Mouse (Mus musculus) hindbrain, embryonic 14.5 days (tissue): Measurements from ENCODE around the gene Spag7. TPM values are rescaled to one million over a fixed set of nuclear protein-coding genes. Genes with fewer than 3 reads are reported as not detected.

Experiments used
- ATAC-seq: fragments of 200-750 bp; cut with Nextera tagmentation; 2 replicates; pipeline ENCODE4 v1.8.0; 2017; ENCODE audit warnings: moderate number of reproducible peaks, mild to moderate bottlenecking, moderate TSS enrichment, moderate library complexity; ENCODE audit not compliant: low FRiP score
- DNase-seq: peaks from one replicate; pipeline ENCODE4 v3.0.0-alpha.2; 2015; ENCODE audit warnings: low spot score
- H3K27ac ChIP-seq: fragments of 300-500 bp; sonication (generic); 2 replicates; pipeline ENCODE4 v1.5.1; 2014; ENCODE audit warnings: mild to moderate bottlenecking, moderate library complexity
- H3K27me3 ChIP-seq: fragments of 300-500 bp; sonication (generic); 2 replicates; pipeline ENCODE4 v1.6.1; 2014; ENCODE audit warnings: mild to moderate bottlenecking, low read length, mixed read lengths; ENCODE audit not compliant: control insufficient read depth, insufficient read depth
- H3K36me3 ChIP-seq: fragments of 300-500 bp; sonication (generic); replicated peaks from 2 replicates; pipeline ENCODE4 v1.6.1; 2014; ENCODE audit not compliant: control insufficient read depth, insufficient read depth
- H3K4me1 ChIP-seq: fragments of 300-500 bp; sonication (generic); replicated peaks from 2 replicates; pipeline ENCODE4 v1.6.1; 2014; ENCODE audit warnings: antibody characterized with exemption, low read length, mixed read lengths; ENCODE audit not compliant: control insufficient read depth, insufficient read depth
- H3K4me2 ChIP-seq: fragments of 300-500 bp; sonication (generic); replicated peaks from 2 replicates; pipeline ENCODE4 v1.6.1; 2014; ENCODE audit warnings: mild to moderate bottlenecking, moderate library complexity
- H3K4me3 ChIP-seq: fragments of 300-500 bp; sonication (generic); replicated peaks from 2 replicates; pipeline ENCODE4 v1.5.1; 2014; ENCODE audit warnings: mild to moderate bottlenecking, low read length
- H3K9ac ChIP-seq: fragments of 300-500 bp; sonication (generic); 2 replicates; pipeline ENCODE4 v1.6.1; 2014
- H3K9me3 ChIP-seq: fragments of 300-500 bp; sonication (generic); 2 replicates; pipeline ENCODE4 v1.6.1; 2016; ENCODE audit warnings: low read length; ENCODE audit not compliant: control insufficient read depth
- WGBS: fragments of 180-500 bp; shearing (Covaris S2); extraction: QIAGEN DNeasy Blood & Tissue Kit; methylation state at CpG from one replicate; pipeline ENCODE4 v1.1.7; 2014; 5-methylcytosine and 5-hydroxymethylcytosine counted together
- polyA plus RNA-seq: library from polyadenylated mRNA; unstranded; fragments of >200 nt; fragmentation: Nextera tagmentation; extraction: Ambion mirVana; gene quantifications from 2 replicates; pipeline ENCODE4 v1.2.1, GENCODE M21; 2014

Spag7 gene
- polyA plus RNA-seq, 1 experiment from 2014 or later = 115 TPM

DNA sequence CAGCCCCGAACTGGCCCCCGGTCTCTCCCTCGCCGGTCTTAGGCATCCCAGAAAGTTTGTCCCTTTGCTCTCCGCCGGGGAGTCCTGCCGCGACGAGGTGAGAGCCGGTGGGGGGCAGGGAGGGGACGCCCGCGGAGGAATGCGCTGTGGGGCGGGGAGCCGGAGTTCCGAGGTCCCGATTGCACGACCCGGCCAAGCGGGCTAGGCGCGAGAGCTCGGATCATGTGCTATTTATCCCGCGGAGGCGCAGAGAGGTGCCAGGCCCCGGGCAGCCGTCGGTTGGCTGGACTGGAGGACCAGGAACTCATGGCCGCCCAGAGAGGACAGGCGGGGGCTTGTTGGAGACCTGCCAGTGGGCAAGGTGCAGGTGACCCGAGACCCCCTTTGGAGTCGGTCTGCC, 31.4 kb upstream of the Spag7 start:
- peak overlapping the region; percentile 91 for H3K4me2 ChIP-seq
- peak overlapping the region; percentile 95 for H3K27ac ChIP-seq
- peak; percentile 46; the same call in 1 of the 2 replicates for ATAC-seq

GRCm38 (mm10) chr11:70699722-70700556, 30.7 kb upstream of the Spag7 start, which contains the start of the genes Inca1 and Kif1c:
Gene Inca1 (minus strand): TSS chr11:70700155.
Gene Kif1c (plus strand): TSS chr11:70700548.
- H3K4me2 ChIP-seq = peak within 1 kb of the TSS; percentile 91
- H3K36me3 ChIP-seq = peaks cover 14% of the 10 kb centered on the region
- peak within 1 kb of the TSS; percentile 95 for H3K27ac ChIP-seq
- ATAC-seq (peak; percentile 95), DNase-seq (peak; percentile 94)
- H3K9ac ChIP-seq = peak within 1 kb of the TSS; percentile 95
- no peaks in the 10 kb centered on the region for H3K27me3 ChIP-seq
- H3K9me3 ChIP-seq = no peaks in the 10 kb centered on the region
- WGBS = 1% methylated on average over 69 of the region's 69 CpGs
- H3K4me1 ChIP-seq = peaks cover 21% of the 10 kb centered on the region
- H3K4me3 ChIP-seq = peak within 1 kb of the TSS; percentile 99

More for the DNA sequence above, 31.4 kb upstream of the Spag7 start:
- H3K36me3 ChIP-seq = peaks cover 20% of the 10 kb centered on the region
- no peak for DNase-seq
- peak overlapping the region; percentile 99 for H3K4me3 ChIP-seq
- H3K9ac ChIP-seq = peak overlapping the region; percentile 95
- WGBS = under 1% methylated on average over 33 of the region's 34 CpGs
- H3K9me3 ChIP-seq = no peaks in the 10 kb centered on the region
- no peaks in the 10 kb centered on the region for H3K27me3 ChIP-seq
- peaks cover 21% of the 10 kb centered on the region for H3K4me1 ChIP-seq

DNA sequence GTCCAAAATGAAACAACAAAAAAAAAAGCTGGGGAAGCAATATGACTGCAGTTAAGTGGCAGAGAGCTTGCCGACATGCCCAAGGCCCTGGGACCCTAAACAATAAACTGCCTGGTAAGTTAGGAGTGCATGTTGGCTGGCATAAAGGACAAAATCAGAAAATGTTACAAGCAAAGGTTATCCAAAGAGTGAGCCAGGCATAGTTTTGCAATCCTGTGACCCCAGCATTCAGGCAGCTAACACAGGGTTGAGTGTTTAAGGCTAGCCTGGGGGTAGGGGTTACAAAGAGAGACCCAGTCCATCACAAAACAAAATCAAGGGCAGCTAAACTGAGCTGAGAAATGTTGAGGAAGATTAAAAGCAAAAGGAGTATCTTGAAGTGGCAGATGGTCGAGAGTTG, 29.8 kb upstream of the Spag7 start:
- H3K4me1 ChIP-seq = peaks cover 21% of the 10 kb centered on the region
- WGBS = 79% methylated on average over 2 of the region's 2 CpGs
- no peak overlapping the region for H3K9ac ChIP-seq
- no peaks in the 10 kb centered on the region for H3K27me3 ChIP-seq
- DNase-seq = no peak
- no peak overlapping the region for H3K27ac ChIP-seq
- no peaks in the 10 kb centered on the region for H3K9me3 ChIP-seq
- no peak overlapping the region for H3K4me3 ChIP-seq
- ATAC-seq = no peak
- 0 out of 2 replicates have a peak overlapping the region, but pooled peaks have one; percentile 91 for H3K4me2 ChIP-seq
- peaks cover 6% of the 10 kb centered on the region for H3K36me3 ChIP-seq

DNA sequence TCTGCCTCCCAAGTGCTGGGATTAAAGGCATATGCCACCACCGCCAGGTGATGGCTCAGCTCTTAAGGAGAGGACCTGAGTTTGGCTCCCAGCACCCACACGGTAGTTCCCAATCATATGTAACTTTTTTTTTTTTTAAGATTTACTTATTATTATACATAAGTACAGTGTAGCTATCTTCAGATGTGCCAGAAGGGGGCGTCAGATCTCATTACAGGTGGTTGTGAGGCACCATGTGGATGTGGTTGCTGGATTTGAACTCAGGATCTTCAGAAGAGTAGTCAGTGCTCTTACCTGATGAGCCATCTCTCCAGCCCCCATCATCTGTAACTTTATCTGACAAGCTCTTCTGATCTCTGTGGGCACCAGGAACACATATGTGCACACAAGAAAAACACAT, 28.2 kb upstream of the Spag7 start:
- no peaks in the 10 kb centered on the region for H3K27me3 ChIP-seq
- WGBS = 79% methylated on average over 3 of the region's 3 CpGs

DNA sequence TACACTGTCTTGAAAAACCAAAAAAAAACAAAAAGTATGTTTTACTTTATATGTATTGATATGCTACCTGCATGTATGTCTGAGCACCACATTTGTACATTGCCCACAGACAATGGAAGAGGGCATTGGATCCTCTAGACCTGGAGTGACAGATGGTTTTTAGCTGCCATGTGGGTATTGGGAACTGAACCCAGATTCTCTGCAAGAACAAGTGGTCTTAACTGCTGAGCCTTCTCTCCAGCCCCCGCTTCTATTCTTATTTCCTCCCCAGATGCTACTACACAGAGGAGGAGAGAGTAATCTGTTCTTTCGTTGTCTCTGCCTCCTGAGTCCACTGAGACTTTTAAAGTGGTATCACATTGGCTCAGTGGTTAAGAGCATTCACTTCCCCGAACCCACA, 24.3 kb upstream of the Spag7 start:
- DNase-seq (no peak), ATAC-seq (no peak)
- Histone ChIP-seq H3K9me3 (no peaks in the 10 kb centered on the region), H3K36me3 (no peaks in the 10 kb centered on the region), H3K4me1 (peaks cover 6% of the 10 kb centered on the region), H3K9ac (no peak overlapping the region), H3K4me3 (no peak overlapping the region), H3K27ac (no peak overlapping the region), H3K4me2 (no peak overlapping the region), H3K27me3 (no peaks in the 10 kb centered on the region)
- WGBS = 74% methylated on average over 3 of the region's 3 CpGs

More for the DNA sequence above, 28.2 kb upstream of the Spag7 start:
- H3K4me3 ChIP-seq = no peak overlapping the region
- peaks cover 18% of the 10 kb centered on the region for H3K4me1 ChIP-seq
- no peaks in the 10 kb centered on the region; the same call in 1 of the 2 replicates for H3K36me3 ChIP-seq
- DNase-seq (no peak), ATAC-seq (no peak)
- no peaks in the 10 kb centered on the region for H3K9me3 ChIP-seq
- no peak overlapping the region for H3K9ac ChIP-seq
- no peak overlapping the region for H3K4me2 ChIP-seq
- H3K27ac ChIP-seq = no peak overlapping the region

GRCm38 (mm10) chr11:70689578-70689977, 20.4 kb upstream of the Spag7 start:
- Histone ChIP-seq H3K4me1 (peaks cover 21% of the 10 kb centered on the region), H3K9ac (no peak overlapping the region), H3K27ac (no peak overlapping the region), H3K9me3 (no peaks in the 10 kb centered on the region), H3K4me2 (no peak overlapping the region), H3K36me3 (peaks cover 11% of the 10 kb centered on the region), H3K27me3 (no peaks in the 10 kb centered on the region), H3K4me3 (no peak overlapping the region)
- WGBS = 66% methylated on average over 4 of the region's 4 CpGs
- no peak for DNase-seq
- ATAC-seq = no peak

- WGBS = 12% methylated on average over 8 of the region's 8 CpGs
- Histone ChIP-seq H3K9ac (peak overlapping the region; percentile 84), H3K36me3 (peaks cover 22% of the 10 kb centered on the region), H3K27ac (peak overlapping the region; percentile 85), H3K4me2 (peak overlapping the region; percentile 82), H3K4me3 (peak overlapping the region; percentile 76), H3K27me3 (no peaks in the 10 kb centered on the region), H3K9me3 (no peaks in the 10 kb centered on the region), H3K4me1 (peaks cover 21% of the 10 kb centered on the region)
- DNase-seq = no peak
- no peak for ATAC-seq
These were observed 19.2 kb upstream of the Spag7 start for GRCm38 (mm10) chr11:70688372-70688771.

- Histone ChIP-seq H3K4me1 (peaks cover 22% of the 10 kb centered on the region), H3K4me2 (peak within 1 kb of the TSS; percentile 82), H3K27me3 (no peaks in the 10 kb centered on the region), H3K4me3 (peak within 1 kb of the TSS; percentile 76), H3K9me3 (no peaks in the 10 kb centered on the region), H3K36me3 (peaks cover 28% of the 10 kb centered on the region), H3K27ac (peak within 1 kb of the TSS; percentile 85), H3K9ac (peak within 1 kb of the TSS; percentile 84)
- WGBS = under 1% methylated on average over 54 of the region's 55 CpGs
- DNase-seq (peak; percentile 78), ATAC-seq (peak; percentile 85)
These were observed 18.5 kb upstream of the Spag7 start, which contains the start of gene Camta2 for GRCm38 (mm10) chr11:70687601-70688199. Gene Camta2 (minus strand): TSS chr11:70688105.

- peak; percentile 42 for DNase-seq
- Histone ChIP-seq H3K4me3 (peak overlapping the region; percentile 76), H3K9ac (peak overlapping the region; percentile 84), H3K27ac (peak overlapping the region; percentile 85), H3K4me1 (peaks cover 28% of the 10 kb centered on the region), H3K27me3 (no peaks in the 10 kb centered on the region), H3K9me3 (no peaks in the 10 kb centered on the region), H3K4me2 (peak overlapping the region; percentile 82), H3K36me3 (peaks cover 35% of the 10 kb centered on the region)
- WGBS = 5% methylated on average over 14 of the region's 16 CpGs
- ATAC-seq = peak; percentile 55
These were observed 17.8 kb upstream of the Spag7 start for GRCm38 (mm10) chr11:70686901-70687566.
